Mouse (Mus musculus) spleen, adult 2 months (tissue): ENCODE measurements around the gene Col20a1. TPM values are rescaled to one million over a fixed set of nuclear protein-coding genes. Genes with fewer than 3 reads are reported as not detected.

Source experiments
- DNase-seq, 2 experiments: peaks; one replicate each; pipeline versions ENCODE4 v3.0.0 to v3.0.0-alpha.2; 2012 to 2021; ENCODE audit warnings: low spot score in 2 of 2, low read depth in 1 of 2
- H3K27ac ChIP-seq: fragments of 200-500 bp; 2 replicates; pipeline ENCODE4 v1.5.1; 2012; ENCODE audit warnings: low read length, inconsistent platforms; ENCODE audit not compliant: insufficient read depth
- H3K27me3 ChIP-seq: fragments of 200-500 bp; 2 replicates; pipeline ENCODE4 v1.6.1; 2012; ENCODE audit warnings: mild to moderate bottlenecking, moderate library complexity, low read length, inconsistent platforms; ENCODE audit not compliant: control insufficient read depth, insufficient read depth
- H3K36me3 ChIP-seq: fragments of 200-500 bp; 2 replicates; pipeline ENCODE4 v1.6.1; 2012; ENCODE audit warnings: mild to moderate bottlenecking, low read length, inconsistent platforms; ENCODE audit not compliant: control insufficient read depth, insufficient read depth
- H3K4me1 ChIP-seq: fragments of 200-500 bp; 2 replicates; pipeline ENCODE4 v1.6.1; 2011; ENCODE audit warnings: inconsistent platforms; ENCODE audit not compliant: control insufficient read depth, insufficient read depth, insufficient read length
- H3K4me3 ChIP-seq: fragments of 200-500 bp; 2 replicates; pipeline ENCODE4 v1.5.1; 2011; ENCODE audit warnings: mild to moderate bottlenecking, inconsistent platforms; ENCODE audit not compliant: insufficient read depth, insufficient read length; ENCODE audit errors: extremely low read depth
- CTCF ChIP-seq: fragments of 200-500 bp; IDR thresholded peaks from 2 replicates; pipeline ENCODE4 v1.5.1; 2011; ENCODE audit warnings: mild to moderate bottlenecking, inconsistent platforms; ENCODE audit not compliant: insufficient read depth, insufficient read length, insufficient replicate concordance; ENCODE audit errors: extremely low read depth
- POLR2A ChIP-seq: fragments of 200-500 bp; IDR thresholded peaks from 2 replicates; pipeline ENCODE4 v1.6.1; 2011; ENCODE audit warnings: low read depth, low read length, inconsistent platforms
- WGBS: fragments of 180-500 bp; shearing (Covaris S2); methylation state at CpG from one replicate; pipeline ENCODE4 v1.1.7; 2018; 5-methylcytosine and 5-hydroxymethylcytosine counted together
- polyA plus RNA-seq: library from polyadenylated mRNA; depleted of rRNA; stranded (reverse); fragments of >200 nt; gene quantifications from 2 replicates; pipeline ENCODE4 v1.2.3, GENCODE M21; 2012; rRNA removed

Gene Col20a1
- polyA plus RNA-seq: 1.9 and 2.1 TPM in 2 replicates

DNA sequence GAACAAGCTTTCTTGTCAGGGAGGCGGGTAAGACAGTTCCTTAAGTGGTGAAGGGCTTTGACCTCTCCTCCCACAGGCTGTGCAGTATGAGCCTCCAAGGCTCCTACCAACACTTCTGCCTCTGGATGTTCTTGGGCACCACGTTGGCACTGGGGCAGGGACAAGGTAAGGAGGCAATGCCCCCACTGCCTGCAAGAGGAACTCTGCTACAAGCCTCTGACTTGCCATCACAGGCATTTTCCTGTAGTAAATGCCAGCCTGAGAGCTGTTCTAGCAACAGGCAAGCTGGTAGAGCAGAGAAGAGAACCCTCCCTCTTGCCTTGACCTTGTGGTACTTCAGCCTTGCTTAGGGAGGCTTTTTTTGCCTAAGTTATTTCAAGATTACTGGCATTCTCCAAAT, at the start of gene Col20a1:
Gene Col20a1, plus strand, starts transcription at position 87 of the 400 bp plus-strand sequence.
- no peak within 1 kb of the TSS for H3K27ac ChIP-seq
- 55% methylated on average over 2 of the region's 2 CpGs for WGBS

GRCm38 (mm10) chr2:180940187-180940586, 46.1 kb upstream of the Col20a1 start:
- Histone ChIP-seq H3K4me3 (no peak overlapping the region), H3K36me3 (no peaks in the 10 kb centered on the region), H3K27me3 (no peaks in the 10 kb centered on the region), H3K27ac (no peak overlapping the region), H3K4me1 (no peaks in the 10 kb centered on the region)
- TF ChIP-seq POLR2A (no peak), CTCF (no peak)
- DNase-seq: no peak

More for the DNA sequence above, at the start of gene Col20a1:
- Histone ChIP-seq H3K27me3 (no peaks in the 10 kb centered on the region), H3K4me1 (no peaks in the 10 kb centered on the region), H3K4me3 (no peak within 1 kb of the TSS), H3K36me3 (peaks cover 4% of the 10 kb centered on the region)
- no peak for DNase-seq
- TF ChIP-seq POLR2A (no peak), CTCF (no peak)

- DNase-seq: no peak
- no peaks in the 10 kb centered on the region for H3K27me3 ChIP-seq
- no peak overlapping the region for H3K4me3 ChIP-seq
- no peaks in the 10 kb centered on the region for H3K4me1 ChIP-seq
- no peak for TF ChIP-seq POLR2A
- no peak for TF ChIP-seq CTCF
- H3K27ac ChIP-seq: no peak overlapping the region
- H3K36me3 ChIP-seq: no peaks in the 10 kb centered on the region
Measured at GRCm38 (mm10) chr2:180941869-180942268, 44.5 kb upstream of the Col20a1 start.

DNA sequence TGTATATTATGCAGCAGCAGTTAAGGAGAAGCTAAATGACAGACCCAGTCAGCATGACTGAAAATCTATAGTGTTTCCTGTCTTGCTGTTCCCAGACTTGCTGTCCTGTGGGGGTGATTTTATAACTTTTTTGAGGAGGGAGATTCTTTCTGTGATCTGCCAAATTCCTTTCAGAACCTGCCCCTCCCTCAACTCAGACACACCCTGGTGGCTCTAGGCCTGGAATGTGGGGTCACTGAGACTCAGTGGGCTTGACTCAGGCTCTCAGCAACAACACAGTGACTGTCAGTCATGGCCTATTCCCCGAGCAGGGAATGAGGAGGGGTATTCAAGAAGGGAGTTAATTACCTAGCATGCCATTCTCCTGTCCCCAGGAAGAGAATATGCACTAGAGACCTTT, 36.4 kb upstream of the Col20a1 start:
- DNase-seq: no peak
- Histone ChIP-seq H3K4me3 (no peak overlapping the region), H3K4me1 (peaks cover 2% of the 10 kb centered on the region; the same call in 1 of the 2 replicates), H3K27me3 (peaks cover 9% of the 10 kb centered on the region), H3K27ac (no peak overlapping the region), H3K36me3 (no peaks in the 10 kb centered on the region)
- TF ChIP-seq CTCF (no peak), POLR2A (no peak)
- 42% methylated on average over 1 of the region's 1 CpGs for WGBS

DNA sequence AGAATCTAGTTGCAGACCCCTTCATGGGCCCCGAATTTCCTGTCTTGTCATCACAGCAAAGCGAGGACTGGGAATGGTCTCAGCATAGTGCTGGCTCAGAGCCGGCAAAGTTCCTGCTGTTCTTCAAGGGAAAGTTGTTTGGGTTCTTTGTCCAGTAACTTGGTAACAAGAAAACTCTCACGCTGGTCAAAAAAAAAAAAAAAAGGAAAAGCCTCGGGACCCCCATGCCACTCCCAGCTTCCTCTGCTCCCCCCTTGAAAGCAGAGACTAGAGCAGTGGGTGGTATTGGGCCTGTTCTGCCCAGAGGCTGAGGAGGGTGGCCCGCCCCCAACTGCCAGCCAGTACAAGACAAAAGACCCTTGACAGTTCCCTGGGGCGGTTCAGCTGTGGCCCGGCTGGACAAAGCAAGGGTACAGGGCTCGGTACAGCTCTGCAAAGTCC, 33.6 kb upstream of the Col20a1 start:
- WGBS: 38% methylated on average over 9 of the region's 9 CpGs
- TF ChIP-seq POLR2A (no peak), CTCF (no peak)
- Histone ChIP-seq H3K4me3 (no peak overlapping the region), H3K4me1 (peaks cover 2% of the 10 kb centered on the region; the same call in 1 of the 2 replicates), H3K27ac (no peak overlapping the region), H3K36me3 (no peaks in the 10 kb centered on the region), H3K27me3 (peaks cover 11% of the 10 kb centered on the region)
- DNase-seq: no peak

DNA sequence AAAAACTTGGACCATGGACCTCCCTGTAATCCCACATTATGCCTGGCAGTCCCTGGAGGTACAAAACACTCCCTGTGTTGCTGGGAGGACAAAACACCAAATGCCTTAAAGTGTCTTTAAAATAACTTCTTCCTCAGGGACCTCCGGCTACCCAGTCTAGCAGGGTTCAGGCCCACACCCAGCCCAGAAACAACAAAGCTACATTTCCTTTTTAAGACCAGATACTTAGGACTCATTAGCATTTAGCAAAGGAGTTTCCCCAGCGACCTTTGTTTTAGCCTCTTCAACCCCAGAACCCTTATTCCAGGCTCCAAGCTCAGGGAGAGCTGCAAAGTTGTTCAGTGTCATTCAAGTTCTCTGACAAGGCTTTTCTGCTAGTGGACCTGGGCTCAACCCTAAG, 32.7 kb upstream of the Col20a1 start:
- 57% methylated on average over 2 of the region's 2 CpGs for WGBS
- TF ChIP-seq POLR2A (no peak), CTCF (no peak)
- peaks cover 11% of the 10 kb centered on the region for H3K27me3 ChIP-seq

More for the DNA sequence above, 32.7 kb upstream of the Col20a1 start:
- Histone ChIP-seq H3K36me3 (no peaks in the 10 kb centered on the region), H3K27ac (no peak overlapping the region), H3K4me3 (no peak overlapping the region), H3K4me1 (peaks cover 2% of the 10 kb centered on the region; the same call in 1 of the 2 replicates)
- no peak for DNase-seq
